Mouse (Mus musculus) pancreas, adult 10 weeks (tissue): ENCODE results near the gene Olfr322. TPM values are rescaled to one million over a fixed set of nuclear protein-coding genes. Genes with fewer than 3 reads are reported as not detected.

ENCODE experiments used
- polyA plus RNA-seq: library from polyadenylated mRNA; stranded (reverse); fragments of 350-450 nt; fragmentation: Illumina TruSeq; extraction: RNeasy Lipid Tissue Mini Kit (QIAGEN cat#74804); gene quantifications from one replicate; pipeline ENCODE4 v1.2.3, GENCODE M21; 2015; ENCODE audit warnings: low read depth, low replicate concordance; ENCODE audit not compliant: insufficient read depth

Gene Olfr322
- not detected for polyA plus RNA-seq

DNA sequence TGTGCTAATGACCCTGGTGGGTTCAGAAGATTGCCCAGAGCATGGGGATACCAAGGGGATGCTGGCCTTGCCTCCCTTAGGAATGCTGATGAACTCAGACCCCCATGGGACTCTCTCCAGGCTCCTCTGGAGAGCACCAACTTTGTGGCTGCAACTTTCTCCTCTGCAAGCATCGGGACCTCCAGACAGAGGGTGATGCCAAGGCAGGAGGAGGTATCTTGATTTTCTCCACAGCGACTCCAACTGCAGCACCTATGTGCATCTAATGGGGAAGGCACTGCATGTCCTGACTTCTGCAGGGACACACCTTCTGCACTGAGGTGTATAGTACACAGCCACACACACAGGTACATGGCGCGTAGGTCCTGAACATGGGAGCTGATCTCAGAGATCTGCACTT, at the start of gene Olfr322:
Olfr322 (plus strand) TSS at position 187 of the 400 bp plus-strand sequence.

GRCm38 (mm10) chr11:58615975-58616374, 42.6 kb upstream of the Olfr322 start, which contains the start of gene 2210407C18Rik:
TSS of gene 2210407C18Rik (minus strand) at chr11:58616075.

DNA sequence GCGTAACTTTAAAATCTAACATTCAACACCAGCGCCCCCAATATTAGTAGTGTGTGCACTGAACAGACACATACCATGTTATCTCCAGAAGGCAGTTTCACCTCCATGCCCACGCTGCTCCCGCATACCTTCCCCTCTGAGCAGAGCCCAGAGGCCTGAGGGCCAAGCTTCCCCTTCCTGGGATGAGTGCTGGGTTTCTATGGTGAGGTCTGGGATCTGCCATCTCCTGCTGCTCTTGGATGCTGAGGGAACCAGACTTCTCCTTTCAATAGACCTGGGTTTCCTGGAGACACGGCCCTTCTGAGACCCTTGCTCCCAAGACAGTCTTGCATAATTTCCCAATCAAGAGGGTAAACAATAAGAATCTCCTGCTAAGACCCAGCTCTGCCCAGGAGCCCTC, 28.2 kb upstream of the Olfr322 start, which contains the start of gene Olfr323:
Olfr323 (minus strand) TSS at position 101 of the 400 bp plus-strand sequence.

DNA sequence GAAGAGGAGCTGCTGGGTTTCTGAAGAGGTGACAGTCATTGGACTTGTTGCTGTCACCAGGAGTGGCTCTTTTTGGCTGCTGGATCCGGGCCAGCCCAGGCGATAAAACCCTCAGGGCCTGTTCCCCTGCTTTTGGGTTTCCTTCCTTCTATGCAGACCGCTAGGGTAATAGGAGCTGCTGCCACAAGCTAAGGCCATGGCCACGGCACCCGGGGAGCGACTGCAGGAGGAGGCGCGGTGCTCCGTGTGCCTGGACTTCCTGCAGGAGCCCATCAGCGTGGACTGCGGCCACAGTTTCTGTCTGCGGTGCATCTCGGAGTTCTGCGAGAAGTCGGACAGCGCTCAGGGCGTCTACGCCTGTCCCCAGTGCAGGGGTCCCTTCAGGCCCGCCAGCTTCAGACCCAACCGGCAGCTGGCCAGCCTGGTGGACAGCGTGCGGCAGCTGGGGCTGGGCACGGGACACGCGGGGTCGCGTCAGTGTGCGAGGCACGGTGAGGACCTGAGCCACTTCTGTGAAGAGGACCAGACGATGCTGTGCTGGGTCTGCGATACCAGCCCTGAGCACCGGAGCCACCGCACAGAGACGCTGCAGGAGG, 18.2 kb upstream of the Olfr322 start, which contains the start of gene Trim58:
Trim58 (plus strand) TSS at position 194 of the 596 bp plus-strand sequence.

DNA sequence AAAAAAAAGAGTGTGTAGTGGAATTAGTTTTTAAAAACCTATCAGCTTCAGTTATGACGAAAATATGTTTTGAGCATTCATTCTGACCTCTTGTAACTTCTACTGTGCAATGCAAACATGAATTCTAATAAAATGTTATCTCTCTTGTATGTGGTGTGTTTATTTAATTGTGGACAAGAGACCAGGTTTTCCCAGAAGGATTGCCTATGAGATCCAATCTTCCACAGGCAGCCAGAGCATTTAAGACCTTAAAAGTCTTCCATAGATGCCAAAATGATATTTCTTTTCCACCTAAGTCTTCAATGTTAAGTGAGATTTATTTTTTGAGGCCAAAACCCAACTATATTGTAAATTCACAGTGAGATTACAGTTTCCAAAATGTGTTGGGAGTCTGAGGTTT, 22.2 kb downstream of the Olfr322 start, which contains the start of gene Olfr320:
Olfr320 (plus strand) TSS at position 301 of the 400 bp plus-strand sequence.

DNA sequence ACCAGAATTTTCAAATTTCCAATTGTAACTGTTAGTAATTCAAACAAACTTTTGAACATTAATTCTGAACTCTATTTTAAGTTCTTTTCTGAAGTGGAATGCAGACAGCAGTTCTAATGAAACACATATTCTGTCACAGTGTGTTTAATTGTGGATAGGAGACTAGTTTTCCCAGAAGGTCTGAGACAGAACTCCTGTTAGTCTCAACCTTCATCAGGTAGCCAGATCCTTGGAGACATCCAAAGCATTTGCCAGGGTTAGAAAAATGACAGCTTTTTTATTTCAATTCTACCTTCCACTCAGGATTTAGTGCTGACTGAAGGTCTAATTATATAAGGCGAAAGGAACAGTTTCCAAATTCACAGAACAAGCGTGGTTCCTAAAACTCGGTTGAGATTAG, 40.3 kb downstream of the Olfr322 start, which contains the start of gene Olfr319:
Olfr319 (plus strand) TSS at position 301 of the 400 bp plus-strand sequence.

Other genes starting within 250 kb of the Olfr322 start
- gene 1810065E05Rik, start 237.7 kb upstream of the Olfr322 start, polyA plus RNA-seq = not detected
- gene Gm12253, start 226.2 kb upstream of the Olfr322 start, polyA plus RNA-seq = not detected
- not detected for gene Lypd9, start 205.9 kb upstream of the Olfr322 start, polyA plus RNA-seq
- gene Olfr30, start 196.5 kb upstream of the Olfr322 start, polyA plus RNA-seq = not detected
- gene Olfr332, start 166.2 kb upstream of the Olfr322 start, polyA plus RNA-seq = not detected
- not detected for gene Olfr331, start 156.2 kb upstream of the Olfr322 start, polyA plus RNA-seq
- not detected for gene Olfr330, start 123.9 kb upstream of the Olfr322 start, polyA plus RNA-seq
- not detected for gene Olfr329-ps, start 112.4 kb upstream of the Olfr322 start, polyA plus RNA-seq
- not detected for gene Olfr328, start 103.1 kb upstream of the Olfr322 start, polyA plus RNA-seq
- gene Olfr224, start 88.2 kb upstream of the Olfr322 start, polyA plus RNA-seq = not detected
- not detected for gene Olfr325, start 81.1 kb upstream of the Olfr322 start, polyA plus RNA-seq
- not detected for gene Olfr324, start 63.7 kb upstream of the Olfr322 start, polyA plus RNA-seq
- gene 2210407C18Rik, start 42.7 kb upstream of the Olfr322 start, polyA plus RNA-seq = not detected
- gene Olfr323, start 28.3 kb upstream of the Olfr322 start, polyA plus RNA-seq = not detected
- not detected for gene Trim58, start 18.3 kb upstream of the Olfr322 start, polyA plus RNA-seq
- gene Olfr320, start 22.3 kb downstream of the Olfr322 start, polyA plus RNA-seq = not detected
- gene Olfr319, start 40.4 kb downstream of the Olfr322 start, polyA plus RNA-seq = not detected
- not detected for gene Olfr318, start 65.2 kb downstream of the Olfr322 start, polyA plus RNA-seq
- gene Olfr317, start 80.4 kb downstream of the Olfr322 start, polyA plus RNA-seq = not detected
- not detected for gene Olfr316, start 94.0 kb downstream of the Olfr322 start, polyA plus RNA-seq
- not detected for gene Olfr315, start 114.4 kb downstream of the Olfr322 start, polyA plus RNA-seq
- gene Olfr314, start 124.2 kb downstream of the Olfr322 start, polyA plus RNA-seq = not detected
- gene Fam183b, start 143.2 kb downstream of the Olfr322 start, polyA plus RNA-seq = 10.9 TPM
- not detected for gene Olfr313, start 156.2 kb downstream of the Olfr322 start, polyA plus RNA-seq
- gene Olfr312, start 170.5 kb downstream of the Olfr322 start, polyA plus RNA-seq = not detected
- gene Olfr311, start 180.5 kb downstream of the Olfr322 start, polyA plus RNA-seq = not detected
- 3.5 TPM for gene Gm12258, start 188.4 kb downstream of the Olfr322 start, polyA plus RNA-seq
- 2.1 TPM for gene 2810021J22Rik, start 208.4 kb downstream of the Olfr322 start, polyA plus RNA-seq
- 0.94 TPM for gene Zfp39, start 245.4 kb downstream of the Olfr322 start, polyA plus RNA-seq